Mouse (Mus musculus) CD4-positive naive resting alpha-beta T cell, adult 76 days (primary cell): ENCODE measurements around the gene Bcl2l14. TPM values are rescaled to one million over a fixed set of nuclear protein-coding genes. Genes with fewer than 3 reads are reported as not detected.

Experiments
- total RNA-seq: library from RNA; stranded (reverse); gene quantifications from one replicate; pipeline ENCODE4 v1.2.4, GENCODE M21; 2023

Gene Bcl2l14
- total RNA-seq, result 0.82 TPM

DNA sequence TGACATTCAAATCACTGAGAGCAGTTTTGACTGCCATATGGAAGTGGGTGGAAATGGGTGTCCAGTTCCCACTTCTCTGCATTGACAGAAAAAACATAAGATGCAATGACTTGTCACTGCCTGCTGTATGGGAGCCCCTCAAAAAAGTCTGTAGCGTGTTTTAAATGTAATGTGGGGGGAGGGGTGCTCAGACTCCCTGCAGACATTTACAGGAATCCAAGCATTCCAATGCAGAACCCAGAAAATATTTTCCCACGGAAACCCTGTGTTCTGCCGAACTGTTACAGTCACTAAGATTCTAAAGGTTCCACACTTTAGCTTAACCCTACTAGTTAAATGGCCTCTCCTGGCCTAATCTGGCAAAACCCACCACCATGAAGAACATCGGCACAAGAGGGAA is at the start of gene Bcl2l14:
Gene Bcl2l14, plus strand, starts transcription at position 301 of the 400 bp plus-strand sequence.

Other genes with a start within 250 kb of the Bcl2l14 start
- 53.1 TPM for gene Lrp6, start 170.6 kb downstream of the Bcl2l14 start, total RNA-seq
- gene Mansc1, start 236.2 kb downstream of the Bcl2l14 start, total RNA-seq, result 1.2 TPM
- 11.6 TPM for gene Borcs5, start 243.2 kb downstream of the Bcl2l14 start, total RNA-seq